ENCODE assay signal across 8 mouse cellular contexts in the genomic region with DNA sequence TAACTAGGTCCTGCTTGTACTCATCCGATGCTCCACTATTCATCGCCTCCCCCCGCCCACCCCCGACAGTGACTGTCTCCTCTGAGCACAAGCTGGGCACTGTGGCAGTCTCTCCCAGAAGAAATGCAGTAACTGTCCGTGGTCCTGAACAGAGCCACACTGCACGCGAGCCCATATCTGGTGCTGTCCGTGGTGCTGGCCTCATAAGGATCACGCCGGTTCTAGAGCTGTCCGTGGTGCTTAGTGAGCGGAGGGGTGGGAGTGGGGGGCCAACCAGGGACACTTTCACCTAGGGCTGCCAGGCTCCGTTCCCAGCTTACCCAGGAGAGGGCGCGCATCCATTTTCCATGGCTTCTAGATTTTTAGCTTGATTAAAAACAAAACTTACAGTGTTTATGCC. TPM values are rescaled to one million over a fixed set of nuclear protein-coding genes. Genes with fewer than 3 reads are reported as not detected.
DNase-seq lines count a peak whose midpoint lies in the region; ATAC-seq and TF ChIP-seq lines count a peak whose summit lies in the region.

No protein-coding gene starts in this region.

- H3K9me3 ChIP-seq in CH12.LX (replicated peaks; ENCODE audit: low read length): peaks cover 9% of the 10 kb centered on the region
- no peaks in the 10 kb centered on the region for H3K9me3 ChIP-seq in hindbrain, embryonic 11.5 days (ENCODE audit: control insufficient read depth, low read length)

- no peak for TF ChIP-seq RAD21 in CH12.LX (IDR thresholded peaks at IDR 0.05; ENCODE audit: low read depth, low read length)

- DNase-seq in CH12.LX (ENCODE audit: extremely low read depth): peak; percentile 81
- DNase-seq in adrenal gland, postnatal 4 days (ENCODE audit: low spot score in 2 of 2): peak; percentile 80 to 89
- peak; percentile 45 to 73 for DNase-seq in frontal cortex, postnatal 10 days (ENCODE audit: low spot score in 2 of 2)
- peak; percentile 84 for DNase-seq in hindbrain, embryonic 11.5 days (ENCODE audit: low spot score)
- DNase-seq in layer of hippocampus, postnatal 14 days (ENCODE audit: low spot score in 2 of 2): peak; percentile 78 to 81
- DNase-seq in lung, postnatal 25 days (ENCODE audit: low spot score): peak; percentile 80
- peak; percentile 59 to 64 for DNase-seq in right cerebral cortex, adult 2 months (ENCODE audit: low spot score in 2 of 2)
- peak; percentile 67 for DNase-seq in urinary bladder, postnatal 10 days (ENCODE audit: low spot score)

- H3K27ac ChIP-seq in CH12.LX (ENCODE audit: insufficient read depth, low read depth): no peak overlapping the region
- no peak overlapping the region for H3K27ac ChIP-seq in hindbrain, embryonic 11.5 days (ENCODE audit: low read depth, low read length)

- in situ Hi-C loops in CH12.LX (cut with MboI; ENCODE audit: low pct_ligation_motif_present, low pct_unique_long_range_greater_than_20kb, low sequenced_read_pairs): no loop called here

- WGBS in hindbrain, embryonic 11.5 days: 11% methylated on average over 15 of the region's 15 CpGs

- no peak overlapping the region for H3K4me2 ChIP-seq in CH12.LX (ENCODE audit: insufficient read depth, low read depth, poor library complexity, severe bottlenecking)
- H3K4me2 ChIP-seq in hindbrain, embryonic 11.5 days (replicated peaks; ENCODE audit: low read depth, low read length): no peak overlapping the region

- TF ChIP-seq CTCF in CH12.LX (conservative IDR thresholded peaks at IDR 0.05 in 1 of 2, IDR thresholded peaks at IDR 0.05 in 1 of 2; ENCODE audit: low read depth in 2 of 2, low read length in 2 of 2): no peak

- no peak overlapping the region for H3K9ac ChIP-seq in CH12.LX (ENCODE audit: insufficient read depth, low read depth)
- no peak overlapping the region for H3K9ac ChIP-seq in hindbrain, embryonic 11.5 days (ENCODE audit: low read depth, low read length)

- TF ChIP-seq POLR2A in CH12.LX (IDR thresholded peaks at IDR 0.05; ENCODE audit: low read depth, low read length): no peak

- H3K27me3 ChIP-seq in CH12.LX (replicated peaks): no peaks in the 10 kb centered on the region
- no peaks in the 10 kb centered on the region for H3K27me3 ChIP-seq in hindbrain, embryonic 11.5 days (ENCODE audit: control insufficient read depth, insufficient read depth, low read length)

- no peak overlapping the region for H3K4me3 ChIP-seq in CH12.LX (replicated peaks in 1 of 3; ENCODE audit: low read depth in 2 of 3, low read length in 2 of 3, poor library complexity in 1 of 3)
- no peak overlapping the region for H3K4me3 ChIP-seq in hindbrain, embryonic 11.5 days (ENCODE audit: low read depth, low read length)

- H3K36me3 ChIP-seq in CH12.LX (replicated peaks in 1 of 2; ENCODE audit: control insufficient read depth in 1 of 2, insufficient read depth in 1 of 2, low read length in 1 of 2): peaks cover 0 to 12% of the 10 kb centered on the region in 2 experiments
- H3K36me3 ChIP-seq in hindbrain, embryonic 11.5 days (ENCODE audit: control insufficient read depth, insufficient read depth, low read length): no peaks in the 10 kb centered on the region

- dilution Hi-C loops in CH12.LX (cut with MboI; ENCODE audit: extremely low pct_ligation_motif_present, extremely low pct_unique_long_range_greater_than_20kb, low sequenced_read_pairs): no loop called here

- no peak for TF ChIP-seq EP300 in CH12.LX (IDR thresholded peaks at IDR 0.05; ENCODE audit: low read length)

- ATAC-seq in hindbrain, embryonic 11.5 days (ENCODE audit: low FRiP score): no peak

- no peaks in the 10 kb centered on the region for H3K79me2 ChIP-seq in CH12.LX (replicated peaks; ENCODE audit: control insufficient read depth, extremely low read depth, insufficient read depth, poor library complexity, severe bottlenecking)

- H3K4me1 ChIP-seq in CH12.LX (ENCODE audit: control insufficient read depth in 1 of 2, insufficient read depth in 2 of 2): 0 out of 4 replicates have a peak, but pooled peaks cover 0 to 2% of the 10 kb centered on the region in 2 experiments
- peaks cover 5% of the 10 kb centered on the region for H3K4me1 ChIP-seq in hindbrain, embryonic 11.5 days (replicated peaks; ENCODE audit: control insufficient read depth, insufficient read depth, low read length)

TF ChIP-seq in CH12.LX, 34 proteins besides CTCF, POLR2A, EP300 and RAD21:
- TF ChIP-seq USF1 (IDR thresholded peaks at IDR 0.05; ENCODE audit: low read depth, low read length): no peak
- TF ChIP-seq ZMIZ1 (IDR thresholded peaks at IDR 0.05; ENCODE audit: low read depth, low read length): no peak
- TF ChIP-seq ZNF384 (IDR thresholded peaks at IDR 0.05; ENCODE audit: low read depth, low read length): no peak
- no peak for TF ChIP-seq ZC3H11A (IDR thresholded peaks at IDR 0.05; ENCODE audit: low read depth, low read length)
- TF ChIP-seq NRF1 (IDR thresholded peaks at IDR 0.05; ENCODE audit: low read depth, low read length): no peak
- TF ChIP-seq MAFK (IDR thresholded peaks at IDR 0.05; ENCODE audit: insufficient replicate concordance, low read length): no peak
- no peak for TF ChIP-seq GABPA (IDR thresholded peaks at IDR 0.05; ENCODE audit: insufficient replicate concordance, low read depth, low read length)
- TF ChIP-seq MYC (IDR thresholded peaks at IDR 0.05; ENCODE audit: low read depth, low read length): no peak
- no peak for TF ChIP-seq TCF12 (IDR thresholded peaks at IDR 0.05; ENCODE audit: low read depth, low read length)
- no peak for TF ChIP-seq CHD1 (IDR thresholded peaks at IDR 0.05; ENCODE audit: low read depth, low read length)
- TF ChIP-seq MAX (IDR thresholded peaks at IDR 0.05; ENCODE audit: low read length): peak; percentile 84; the same call in 1 of the 2 replicates
- TF ChIP-seq KAT2A (IDR thresholded peaks at IDR 0.05; ENCODE audit: insufficient replicate concordance, low read length): no peak
- peak; percentile 100 for TF ChIP-seq SIN3A (IDR thresholded peaks at IDR 0.05; ENCODE audit: low read length)
- no peak for TF ChIP-seq HCFC1 (IDR thresholded peaks at IDR 0.05; ENCODE audit: low read depth, low read length)
- no peak for TF ChIP-seq ELF1 (IDR thresholded peaks at IDR 0.05; ENCODE audit: low read depth, low read length)
- TF ChIP-seq PAX5 (IDR thresholded peaks at IDR 0.05; ENCODE audit: low read length): no peak
- no peak for TF ChIP-seq UBTF (IDR thresholded peaks at IDR 0.05; ENCODE audit: low read depth, low read length)
- peak; percentile 88 for TF ChIP-seq BHLHE40 (IDR thresholded peaks at IDR 0.05; ENCODE audit: low read depth, low read length)
- TF ChIP-seq JUND (conservative IDR thresholded peaks at IDR 0.05; ENCODE audit: low read depth, low read length): no peak
- TF ChIP-seq RCOR1 (conservative IDR thresholded peaks at IDR 0.05; ENCODE audit: low read depth, low read length): no peak
- TF ChIP-seq NELFE (IDR thresholded peaks at IDR 0.05; ENCODE audit: low read depth, low read length): no peak
- no peak for TF ChIP-seq SMC3 (IDR thresholded peaks at IDR 0.05; ENCODE audit: low read depth, low read length)
- TF ChIP-seq JUN (IDR thresholded peaks at IDR 0.05; ENCODE audit: insufficient read depth, low read depth, low read length): no peak
- TF ChIP-seq POLR2AphosphoS2 (IDR thresholded peaks at IDR 0.05; ENCODE audit: low read depth, low read length): no peak
- TF ChIP-seq USF2 (conservative IDR thresholded peaks at IDR 0.05; ENCODE audit: low read depth, low read length): no peak
- TF ChIP-seq TBP (conservative IDR thresholded peaks at IDR 0.05; ENCODE audit: low read depth, low read length): no peak
- no peak for TF ChIP-seq MAZ (IDR thresholded peaks at IDR 0.05; ENCODE audit: low read depth, low read length)
- TF ChIP-seq IRF4 (IDR thresholded peaks at IDR 0.05; ENCODE audit: low read depth, low read length): no peak
- TF ChIP-seq CHD2 (IDR thresholded peaks at IDR 0.05; ENCODE audit: low read length): no peak
- no peak for TF ChIP-seq E2F4 (IDR thresholded peaks at IDR 0.05; ENCODE audit: insufficient replicate concordance, low read depth, low read length)
- peak; percentile 100 for TF ChIP-seq MXI1 (IDR thresholded peaks at IDR 0.05; ENCODE audit: low read depth, low read length)
- no peak for TF ChIP-seq ZKSCAN1 (IDR thresholded peaks at IDR 0.05; ENCODE audit: borderline replicate concordance, low read depth, low read length)

RNA-seq across cellular contexts. Expression of a gene that starts 26.4 kb away (rescaled TPM):
- 2.2 TPM in 2 replicates for total RNA-seq in CH12.LX (2012; rRNA removed)
- total RNA-seq in CH12.LX (2014; rRNA removed): 1.3 and 3.0 TPM in 2 replicates
- polyA plus RNA-seq in CH12.LX (2012; ENCODE audit: insufficient read length, low read depth): 5.3 TPM in 2 replicates
- 1 to 10 TPM; 4.7 to 6.8 TPM for total RNA-seq in adrenal gland, postnatal 4 days (2021)
- polyA plus RNA-seq in hindbrain, embryonic 11.5 days (2014; fragmentation: Nextera tagmentation; extraction: Ambion mirVana): 34.6 and 44.1 TPM in 2 replicates
- 10 to 100 TPM; 13.0 to 13.2 TPM for total RNA-seq in layer of hippocampus, postnatal 14 days (2021)
